Mouse (Mus musculus): ENCODE measurements around the gene 3425401B19Rik. TPM values are rescaled to one million over a fixed set of nuclear protein-coding genes. Genes with fewer than 3 reads are reported as not detected.
A peak's percentile ranks its signal among the peaks of the same experiment; 100 is the strongest.

3425401B19Rik gene
- polyA plus RNA-seq, 1 experiment from 2014 or later = 0.12 TPM

- no peak overlapping the region for H3K4me2 ChIP-seq (ENCODE audit: low read depth, low read length)
- DNase-seq (no peak), ATAC-seq (no peak)
- H3K4me3 ChIP-seq (ENCODE audit: low read depth, low read length) = no peak overlapping the region
- no peaks in the 10 kb centered on the region for H3K9me3 ChIP-seq (ENCODE audit: low read length)
- 74% methylated on average over 2 of the region's 2 CpGs for WGBS (ENCODE audit: insufficient replicate concordance)
- no peak overlapping the region for H3K27ac ChIP-seq (ENCODE audit: low read depth)
- no peaks in the 10 kb centered on the region for H3K27me3 ChIP-seq (ENCODE audit: insufficient read depth, low read length)
- TF ChIP-seq EP300 (IDR thresholded peaks at IDR 0.05; ENCODE audit: low read depth) (no peak), CTCF (IDR thresholded peaks at IDR 0.05; ENCODE audit: low read depth) (no peak)
- H3K36me3 ChIP-seq (replicated peaks; ENCODE audit: insufficient read depth, low read length) = no peaks in the 10 kb centered on the region
- no peaks in the 10 kb centered on the region for H3K4me1 ChIP-seq (ENCODE audit: insufficient read depth)
- no peak overlapping the region for H3K9ac ChIP-seq (replicated peaks)
These were observed 11.3 kb upstream of the 3425401B19Rik start for GRCm38 (mm10) chr14:32696344-32696743.

- H3K4me1 ChIP-seq (ENCODE audit: insufficient read depth) = no peaks in the 10 kb centered on the region
- no peak overlapping the region for H3K4me3 ChIP-seq (ENCODE audit: low read depth, low read length)
- no peak overlapping the region for H3K27ac ChIP-seq (ENCODE audit: low read depth)
- ATAC-seq (no peak), DNase-seq (no peak)
- H3K9me3 ChIP-seq (ENCODE audit: low read length) = no peaks in the 10 kb centered on the region
- no peak overlapping the region for H3K4me2 ChIP-seq (ENCODE audit: low read depth, low read length)
- no peak for TF ChIP-seq EP300 (IDR thresholded peaks at IDR 0.05; ENCODE audit: low read depth)
- TF ChIP-seq CTCF (IDR thresholded peaks at IDR 0.05; ENCODE audit: low read depth) = no peak
- no peak overlapping the region for H3K9ac ChIP-seq (replicated peaks)
- no peaks in the 10 kb centered on the region for H3K27me3 ChIP-seq (ENCODE audit: insufficient read depth, low read length)
- no peaks in the 10 kb centered on the region for H3K36me3 ChIP-seq (replicated peaks; ENCODE audit: insufficient read depth, low read length)
- 77% methylated on average over 2 of the region's 2 CpGs for WGBS (ENCODE audit: insufficient replicate concordance)
These were observed 10.8 kb upstream of the 3425401B19Rik start for GRCm38 (mm10) chr14:32695906-32696305.

GRCm38 (mm10) chr14:32684735-32685105 lies 373 bp downstream of the 3425401B19Rik start:
- Histone ChIP-seq H3K4me1 (ENCODE audit: insufficient read depth) (peaks cover 14% of the 10 kb centered on the region), H3K9me3 (ENCODE audit: low read length) (no peaks in the 10 kb centered on the region), H3K36me3 (replicated peaks; ENCODE audit: insufficient read depth, low read length) (no peaks in the 10 kb centered on the region), H3K9ac (replicated peaks) (no peak overlapping the region), H3K27ac (ENCODE audit: low read depth) (no peak overlapping the region), H3K4me3 (ENCODE audit: low read depth, low read length) (no peak overlapping the region), H3K27me3 (ENCODE audit: insufficient read depth, low read length) (no peaks in the 10 kb centered on the region), H3K4me2 (ENCODE audit: low read depth, low read length) (no peak overlapping the region)
- DNase-seq = no peak
- WGBS (ENCODE audit: insufficient replicate concordance) = 73% methylated on average over 19 of the region's 19 CpGs
- TF ChIP-seq EP300 (IDR thresholded peaks at IDR 0.05; ENCODE audit: low read depth) (no peak), CTCF (IDR thresholded peaks at IDR 0.05; ENCODE audit: low read depth) (no peak)
- ATAC-seq = no peak

- DNase-seq = peak; percentile 60
- Histone ChIP-seq H3K36me3 (replicated peaks; ENCODE audit: insufficient read depth, low read length) (no peaks in the 10 kb centered on the region), H3K9me3 (ENCODE audit: low read length) (no peaks in the 10 kb centered on the region), H3K4me3 (ENCODE audit: low read depth, low read length) (no peak overlapping the region), H3K4me2 (ENCODE audit: low read depth, low read length) (no peak overlapping the region), H3K27me3 (ENCODE audit: insufficient read depth, low read length) (no peaks in the 10 kb centered on the region), H3K27ac (ENCODE audit: low read depth) (no peak overlapping the region), H3K4me1 (ENCODE audit: insufficient read depth) (peaks cover 14% of the 10 kb centered on the region), H3K9ac (replicated peaks) (no peak overlapping the region)
- 67% methylated on average over 19 of the region's 19 CpGs for WGBS (ENCODE audit: insufficient replicate concordance)
- no peak for TF ChIP-seq EP300 (IDR thresholded peaks at IDR 0.05; ENCODE audit: low read depth)
- TF ChIP-seq CTCF (IDR thresholded peaks at IDR 0.05; ENCODE audit: low read depth) = no peak
- ATAC-seq = peak; percentile 53
These were observed 935 bp downstream of the 3425401B19Rik start for GRCm38 (mm10) chr14:32683982-32684734.

- peak; percentile 38 for DNase-seq
- no peaks in the 10 kb centered on the region for H3K9me3 ChIP-seq (ENCODE audit: low read length)
- no peak for TF ChIP-seq CTCF (IDR thresholded peaks at IDR 0.05; ENCODE audit: low read depth)
- no peaks in the 10 kb centered on the region for H3K27me3 ChIP-seq (ENCODE audit: insufficient read depth, low read length)
- no peak overlapping the region for H3K4me2 ChIP-seq (ENCODE audit: low read depth, low read length)
- no peaks in the 10 kb centered on the region for H3K36me3 ChIP-seq (replicated peaks; ENCODE audit: insufficient read depth, low read length)
- H3K9ac ChIP-seq (replicated peaks) = no peak overlapping the region
- H3K4me1 ChIP-seq (ENCODE audit: insufficient read depth) = peaks cover 14% of the 10 kb centered on the region
- H3K27ac ChIP-seq (ENCODE audit: low read depth) = no peak overlapping the region
- no peak overlapping the region for H3K4me3 ChIP-seq (ENCODE audit: low read depth, low read length)
- 36% methylated on average over 19 of the region's 19 CpGs for WGBS (ENCODE audit: insufficient replicate concordance)
- no peak; the same call in 1 of the 2 replicates for ATAC-seq
These were observed 1.7 kb downstream of the 3425401B19Rik start for GRCm38 (mm10) chr14:32683251-32683838.

GRCm38 (mm10) chr14:32682536-32682935 lies 2.6 kb downstream of the 3425401B19Rik start:
- TF ChIP-seq EP300 (IDR thresholded peaks at IDR 0.05; ENCODE audit: low read depth) = no peak
- DNase-seq = no peak
- WGBS (ENCODE audit: insufficient replicate concordance) = 86% methylated on average over 12 of the region's 12 CpGs

More at GRCm38 (mm10) chr14:32682536-32682935, 2.6 kb downstream of the 3425401B19Rik start:
- H3K9me3 ChIP-seq (ENCODE audit: low read length) = no peaks in the 10 kb centered on the region
- H3K4me3 ChIP-seq (ENCODE audit: low read depth, low read length) = no peak overlapping the region
- H3K27ac ChIP-seq (ENCODE audit: low read depth) = no peak overlapping the region
- H3K36me3 ChIP-seq (replicated peaks; ENCODE audit: insufficient read depth, low read length) = no peaks in the 10 kb centered on the region
- no peak overlapping the region for H3K4me2 ChIP-seq (ENCODE audit: low read depth, low read length)
- H3K27me3 ChIP-seq (ENCODE audit: insufficient read depth, low read length) = no peaks in the 10 kb centered on the region
- no peak overlapping the region for H3K9ac ChIP-seq (replicated peaks)
- ATAC-seq = no peak
- H3K4me1 ChIP-seq (ENCODE audit: insufficient read depth) = peaks cover 14% of the 10 kb centered on the region
